Mouse (Mus musculus): Measurements from ENCODE around the gene Gm4952. TPM values are rescaled to one million over a fixed set of nuclear protein-coding genes. Genes with fewer than 3 reads are reported as not detected.

Gm4952 gene
- not detected for polyA plus RNA-seq (2017; shearing (Covaris generic))

GRCm38 (mm10) chr19:12599674-12600073 is at the start of gene Gm4952:
Gene Gm4952, plus strand, starts transcription at chr19:12599974.

GRCm38 (mm10) chr19:12633176-12633575 is 33.4 kb downstream of the Gm4952 start, which contains the start of gene Glyat:
Gene Glyat, plus strand, starts transcription at chr19:12633308.

DNA sequence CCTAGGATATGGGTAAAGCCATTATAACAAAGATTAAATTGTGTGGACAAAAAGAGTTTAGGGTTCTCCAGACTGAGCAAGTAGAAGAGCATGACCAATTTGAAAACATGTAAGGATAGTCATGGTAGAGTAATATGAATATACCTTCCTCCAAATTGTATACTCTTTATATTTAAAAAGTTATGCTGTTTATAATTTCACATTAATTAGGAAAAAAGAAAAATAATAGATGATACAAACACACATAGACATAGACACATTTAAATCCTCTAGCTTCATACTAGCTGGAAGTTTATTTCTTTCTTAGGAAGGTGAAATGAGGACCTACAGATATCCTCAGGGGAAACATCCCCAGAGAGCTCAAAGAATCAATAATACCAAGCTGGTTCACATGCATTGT is 70.4 kb downstream of the Gm4952 start, which contains the start of gene Olfr1442:
TSS of gene Olfr1442 (plus strand) at position 301 of the 400 bp plus-strand sequence.

DNA sequence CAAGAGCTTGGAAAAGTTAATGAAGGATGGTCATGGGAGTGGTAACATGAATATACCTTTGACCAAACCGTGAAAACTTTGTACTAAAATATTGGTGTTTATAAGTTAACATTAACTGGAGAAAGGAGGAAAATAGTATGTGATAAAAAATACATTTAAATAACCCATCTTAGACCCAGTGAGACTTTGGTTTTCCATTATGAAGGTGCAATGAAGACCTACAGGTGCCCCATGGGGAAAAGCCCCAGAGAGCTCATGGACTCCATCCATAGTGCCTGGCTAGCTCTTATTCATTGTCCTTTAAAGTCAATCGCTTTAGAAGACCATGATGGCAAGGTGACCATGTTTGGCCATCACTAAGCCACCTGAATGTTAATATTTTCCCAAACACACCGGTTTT is 78.0 kb downstream of the Gm4952 start, which contains the start of gene Olfr1443:
TSS of gene Olfr1443 (plus strand) at position 301 of the 400 bp plus-strand sequence.

Other genes starting within 250 kb of the Gm4952 start
- gene Olfr1440, start 212.7 kb upstream of the Gm4952 start, polyA plus RNA-seq (2017; shearing (Covaris generic)): not detected
- not detected for gene Olfr1441, start 182.5 kb upstream of the Gm4952 start, polyA plus RNA-seq (2017; shearing (Covaris generic))
- not detected for gene Pfpl, start 172.1 kb upstream of the Gm4952 start, polyA plus RNA-seq (2017; shearing (Covaris generic))
- gene Mpeg1, start 139.2 kb upstream of the Gm4952 start, polyA plus RNA-seq (2017; shearing (Covaris generic)): 1.3 TPM
- gene Dtx4, start 98.5 kb upstream of the Gm4952 start, polyA plus RNA-seq (2017; shearing (Covaris generic)): 5.6 TPM
- 60.7 TPM for gene Fam111a, start 54.2 kb upstream of the Gm4952 start, polyA plus RNA-seq (2017; shearing (Covaris generic))
- gene Glyat, start 33.3 kb downstream of the Gm4952 start, polyA plus RNA-seq (2017; shearing (Covaris generic)): 0.09 TPM
- gene Olfr1442, start 70.5 kb downstream of the Gm4952 start, polyA plus RNA-seq (2017; shearing (Covaris generic)): not detected
- gene Olfr1443, start 78.1 kb downstream of the Gm4952 start, polyA plus RNA-seq (2017; shearing (Covaris generic)): not detected
- gene Keg1, start 95.8 kb downstream of the Gm4952 start, polyA plus RNA-seq (2017; shearing (Covaris generic)): not detected
- gene Cntf, start 165.7 kb downstream of the Gm4952 start, polyA plus RNA-seq (2017; shearing (Covaris generic)): 0.68 TPM
- 9.3 TPM for gene Zfp91, start 196.2 kb downstream of the Gm4952 start, polyA plus RNA-seq (2017; shearing (Covaris generic))
- gene Lpxn, start 196.2 kb downstream of the Gm4952 start, polyA plus RNA-seq (2017; shearing (Covaris generic)): 255 TPM
- gene Gm5244, start 246.7 kb downstream of the Gm4952 start, polyA plus RNA-seq (2017; shearing (Covaris generic)): not detected